Mouse (Mus musculus): Measurements from ENCODE around the gene Zfp346.

GRCm38 (mm10) chr13:55101627-55102026 is 3.5 kb upstream of the Zfp346 start:
- TF ChIP-seq HCFC1 (IDR thresholded peaks at IDR 0.05; ENCODE audit: borderline replicate concordance, insufficient read depth, low read length), result no peak
- TF ChIP-seq ZNF384 (IDR thresholded peaks at IDR 0.05; ENCODE audit: low read depth, low read length), result no peak
- no peak for TF ChIP-seq CHD2 (IDR thresholded peaks at IDR 0.05; ENCODE audit: low read depth, low read length)
- TF ChIP-seq ZC3H11A (IDR thresholded peaks at IDR 0.05; ENCODE audit: borderline replicate concordance, low read depth, low read length), result no peak
